Mouse (Mus musculus) heart, postnatal 14 days (tissue): ENCODE data around the gene Gpr84. TPM values are rescaled to one million over a fixed set of nuclear protein-coding genes. Genes with fewer than 3 reads are reported as not detected.
"Not testable (repeated sequence)": the region's sequence is repeated elsewhere in the genome, so short reads cannot be mapped to it uniquely, and the experiment has no call there.

Source experiments
- DNase-seq, 2 experiments: peaks; one replicate each; pipeline ENCODE4 v3.0.0; 2021 to 2022
- intact Hi-C: fragments of 180-260 bp; cut with DNase I; formaldehyde crosslinking; loops from one replicate; pipeline ENCODE4 v1.15.1; 2025
- total RNA-seq, 2 experiments: library from RNA; stranded (reverse); gene quantifications; 2 replicates each; pipeline ENCODE4 v1.2.3; 2021

The Gpr84 gene
- total RNA-seq, 2 experiments from 2014 or later: not detected

- intact Hi-C loops: no loop called here
- DNase-seq: no peak
Observed at GRCm38 (mm10) chr15:103292673-103293345, 17.6 kb downstream of the Gpr84 start.

- no peak for DNase-seq
- intact Hi-C loops: no loop called here
Observed at GRCm38 (mm10) chr15:103290843-103291242, 19.6 kb downstream of the Gpr84 start.

- no peak for DNase-seq
- intact Hi-C loops: no loop called here
Observed at GRCm38 (mm10) chr15:103290417-103290816, 20.0 kb downstream of the Gpr84 start.

- intact Hi-C loops: no loop called here
- DNase-seq: no peak
Observed at GRCm38 (mm10) chr15:103289600-103289999, 20.8 kb downstream of the Gpr84 start.

GRCm38 (mm10) chr15:103285778-103286417 lies 24.5 kb downstream of the Gpr84 start:
- DNase-seq: peak; percentile 62 to 77
- intact Hi-C loops: loop anchor here (2.0 kb wide), 1 partner anchor 21 kb away; no protein-coding TSS in a partner anchor

GRCm38 (mm10) chr15:103284647-103285046 lies 25.8 kb downstream of the Gpr84 start:
- intact Hi-C loops: loop anchor here (2.0 kb wide), 1 partner anchor 22 kb away; no protein-coding TSS in a partner anchor
- no peak for DNase-seq

GRCm38 (mm10) chr15:103284066-103284465 lies 26.3 kb downstream of the Gpr84 start:
- intact Hi-C loops: loop anchor here (2.0 kb wide), 1 partner anchor 23 kb away; no protein-coding TSS in a partner anchor
- peak; percentile 45 to 68 for DNase-seq

- DNase-seq: no peak
- intact Hi-C loops: no loop called here
Observed at GRCm38 (mm10) chr15:103281465-103282205, 28.8 kb downstream of the Gpr84 start.

GRCm38 (mm10) chr15:103280817-103281464 lies 29.5 kb downstream of the Gpr84 start:
- DNase-seq: no peak
- intact Hi-C loops: no loop called here

- DNase-seq: peak in 1 of 2 experiments; percentile 51
- intact Hi-C loops: no loop called here
Observed at GRCm38 (mm10) chr15:103279750-103280149, 30.7 kb downstream of the Gpr84 start.

GRCm38 (mm10) chr15:103277949-103278348 lies 32.5 kb downstream of the Gpr84 start:
- no peak for DNase-seq
- intact Hi-C loops: loop anchor here (2.0 kb wide), 1 partner anchor 93 kb away; no protein-coding TSS in a partner anchor

- DNase-seq: not testable (repeated sequence)
- intact Hi-C loops: loop anchor here (2.0 kb wide), 2 partner anchors 29 to 91 kb away; no protein-coding TSS in a partner anchor
Observed at GRCm38 (mm10) chr15:103275943-103276342, 34.5 kb downstream of the Gpr84 start.

- DNase-seq: peak; percentile 92 to 94
- intact Hi-C loops: loop anchor here (5.0 kb wide), 1 partner anchor 35 kb away; no protein-coding TSS in a partner anchor
Observed at GRCm38 (mm10) chr15:103272419-103273279, 37.8 kb downstream of the Gpr84 start, which contains the start of gene Copz1. Gene Copz1, plus strand, starts transcription at chr15:103272714.

- intact Hi-C loops: no loop called here
Observed at GRCm38 (mm10) chr15:103268903-103269302, 41.5 kb downstream of the Gpr84 start.

GRCm38 (mm10) chr15:103264794-103265193 lies 45.6 kb downstream of the Gpr84 start:
- intact Hi-C loops: no loop called here
- DNase-seq: no peak

More at GRCm38 (mm10) chr15:103268903-103269302, 41.5 kb downstream of the Gpr84 start:
- DNase-seq: no peak

GRCm38 (mm10) chr15:103259989-103260388 lies 50.4 kb downstream of the Gpr84 start:
- intact Hi-C loops: no loop called here
- DNase-seq: no peak

- intact Hi-C loops: no loop called here
- no peak for DNase-seq
Observed at GRCm38 (mm10) chr15:103259162-103259561, 51.2 kb downstream of the Gpr84 start.
